Mouse (Mus musculus) CH12.LX (cell line): ENCODE measurements around the gene Cd59b.

Source experiments
- E2F4 ChIP-seq: IDR thresholded peaks from 2 replicates; pipeline ENCODE4 v1.6.1; 2011; ENCODE audit warnings: low read depth, low read length, improper control_type of control experiment; ENCODE audit not compliant: insufficient replicate concordance
- UBTF ChIP-seq: IDR thresholded peaks from 2 replicates; pipeline ENCODE4 v1.6.1; 2012; ENCODE audit warnings: low read depth, mild to moderate bottlenecking, inconsistent platforms, low read length, improper control_type of control experiment, moderate library complexity
- USF1 ChIP-seq: IDR thresholded peaks from 2 replicates; pipeline ENCODE4 v1.6.1; 2014; ENCODE audit warnings: low read depth, mild to moderate bottlenecking, inconsistent platforms, low read length, improper control_type of control experiment
- ZKSCAN1 ChIP-seq: IDR thresholded peaks from 2 replicates; pipeline ENCODE4 v1.6.1; 2012; ENCODE audit warnings: low read depth, inconsistent platforms, low read length, improper control_type of control experiment, borderline replicate concordance

DNA sequence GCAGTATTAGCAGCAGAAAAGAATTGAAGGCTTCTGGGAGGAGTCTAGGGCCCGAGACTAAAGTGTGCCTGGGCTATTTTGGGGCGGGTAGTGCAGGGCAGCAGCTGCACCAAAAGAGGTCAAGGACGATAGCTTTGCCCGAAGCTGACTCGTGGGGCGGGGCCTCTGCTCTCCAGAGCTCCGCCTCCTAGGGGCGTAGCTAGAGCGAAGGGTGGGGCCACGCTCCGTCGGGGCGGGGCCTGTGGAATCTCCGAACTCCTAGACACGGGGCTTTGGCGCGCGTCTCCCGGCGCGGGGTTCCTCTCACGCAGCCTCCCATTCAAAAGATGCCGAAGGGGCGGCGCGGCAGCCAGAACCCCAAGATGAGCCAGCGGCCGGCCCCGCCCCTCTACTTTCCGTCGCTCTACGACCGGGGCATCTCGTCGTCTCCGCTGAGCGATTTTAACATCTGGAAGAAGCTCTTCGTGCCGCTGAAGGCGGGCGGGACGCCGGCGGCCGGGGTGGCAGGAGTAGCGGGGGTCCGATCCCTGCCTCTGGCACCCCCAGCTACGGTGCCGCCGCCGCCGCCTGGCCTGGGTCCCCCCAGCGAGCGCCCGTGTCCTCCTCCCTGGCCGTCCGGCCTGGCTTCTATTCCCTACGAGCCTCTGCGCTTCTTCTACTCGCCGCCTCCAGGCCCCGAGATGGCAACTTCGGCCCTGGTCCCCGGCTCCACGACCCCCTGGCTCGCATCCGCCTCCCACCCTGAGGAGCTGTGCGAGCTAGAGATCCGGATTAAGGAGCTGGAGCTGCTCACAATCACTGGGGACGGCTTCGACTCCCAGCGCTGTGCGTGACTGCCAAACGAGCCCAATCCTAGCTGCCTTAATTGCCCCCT, 53.1 kb downstream of the Cd59b start, which contains the start of gene A930018P22Rik:
- TF ChIP-seq E2F4 = no peak
- TF ChIP-seq USF1 = no peak
- TF ChIP-seq UBTF = no peak
- TF ChIP-seq ZKSCAN1 = no peak
